ENCODE assay signal across 14 mouse cellular contexts in genomic region chr7:89769106-89769896, GRCm38 (mm10).
DNase-seq lines count a peak whose midpoint lies in the region; ATAC-seq and TF ChIP-seq lines count a peak whose summit lies in the region.
"Had no signal": no experiment of that assay in that cellular context is flagged by ENCODE, and none has a peak within 500 bp of the region (broad histone marks: within the 10 kb centered on the region; RNA-seq: fewer than 3 reads in every experiment).

No protein-coding gene starts in this region.

- H3K4me1 ChIP-seq in lung, adult 2 months (ENCODE audit: control insufficient read depth, insufficient read depth, low read length), result peaks cover 18% of the 10 kb centered on the region
- H3K4me1 ChIP-seq in embryonic facial prominence, embryonic 14.5 days (ENCODE audit: control insufficient read depth, insufficient read depth, low read length), result peaks cover 30% of the 10 kb centered on the region
- H3K4me1 ChIP-seq in olfactory bulb, adult 2 months (ENCODE audit: control insufficient read depth, insufficient read depth, low read length), result peaks cover 5% of the 10 kb centered on the region; the same call in 1 of the 2 replicates

- TF ChIP-seq POLR2A in lung, adult 2 months (IDR thresholded peaks at IDR 0.05; ENCODE audit: borderline replicate concordance, extremely low read depth, low read depth, low read length), result no peak
- no peak for TF ChIP-seq POLR2A in olfactory bulb, adult 2 months (IDR thresholded peaks at IDR 0.05; ENCODE audit: insufficient read depth, low read depth, low read length)

- peak; percentile 3 for DNase-seq in kidney, adult 18-20 months
- no peak for DNase-seq in kidney, adult 11 months
- peak; percentile 35 for DNase-seq in lung, postnatal 36 days
- DNase-seq in lung, adult 2 months, result no peak
- peak; percentile 20 for DNase-seq in embryonic facial prominence, embryonic 14.5 days (ENCODE audit: low spot score)
- DNase-seq in thymus, adult 18-20 months, result no peak
- no peak for DNase-seq in left cerebral cortex, adult 18-20 months (ENCODE audit: low spot score in 2 of 2)
- DNase-seq: heart, postnatal 14 days; thymus, postnatal 36 days had no signal

- H3K9ac ChIP-seq in embryonic facial prominence, embryonic 14.5 days (ENCODE audit: low read depth, low read length), result no peak overlapping the region
- H3K9ac ChIP-seq: stomach, embryonic 15.5 days had no signal

- H3K36me3 ChIP-seq in embryonic facial prominence, embryonic 14.5 days (ENCODE audit: control insufficient read depth, insufficient read depth, low read length), result no peaks in the 10 kb centered on the region
- H3K36me3 ChIP-seq: stomach, embryonic 15.5 days had no signal

- H3K27me3 ChIP-seq in embryonic facial prominence, embryonic 14.5 days (replicated peaks; ENCODE audit: control insufficient read depth, insufficient read depth, low read length), result no peaks in the 10 kb centered on the region
- H3K27me3 ChIP-seq: Patski; stomach, embryonic 15.5 days had no signal

- ATAC-seq in embryonic facial prominence, embryonic 14.5 days (ENCODE audit: low read depth), result no peak
- ATAC-seq: Patski had no signal

- no peak for TF ChIP-seq CTCF in lung, adult 2 months (IDR thresholded peaks at IDR 0.05; ENCODE audit: insufficient read depth, low read length)
- TF ChIP-seq CTCF in olfactory bulb, adult 2 months (IDR thresholded peaks at IDR 0.05; ENCODE audit: insufficient read depth, low read depth, low read length), result no peak

- H3K4me3 ChIP-seq in lung, adult 2 months (replicated peaks; ENCODE audit: extremely low read depth, low read depth, low read length), result no peak overlapping the region
- no peak overlapping the region for H3K4me3 ChIP-seq in embryonic facial prominence, embryonic 14.5 days (ENCODE audit: low read depth, low read length)
- no peak overlapping the region for H3K4me3 ChIP-seq in olfactory bulb, adult 2 months (ENCODE audit: insufficient read depth, low read depth, low read length)
- H3K4me3 ChIP-seq: left cerebral cortex, adult 2 months; stomach, embryonic 15.5 days had no signal

- no peaks in the 10 kb centered on the region for H3K9me3 ChIP-seq in embryonic facial prominence, embryonic 14.5 days (ENCODE audit: control insufficient read depth, low read length)
- H3K9me3 ChIP-seq: stomach, embryonic 15.5 days had no signal

- 26% methylated on average over 9 of the region's 9 CpGs for WGBS in lung, adult 2 months
- 33% methylated on average over 9 of the region's 9 CpGs for WGBS in embryonic facial prominence, embryonic 14.5 days
- WGBS in olfactory bulb, adult 2 months, result 50% methylated on average over 9 of the region's 9 CpGs

- no peak overlapping the region for H3K4me2 ChIP-seq in embryonic facial prominence, embryonic 14.5 days (ENCODE audit: low read depth, low read length)
- H3K4me2 ChIP-seq: liver, embryonic 11.5 days; stomach, embryonic 15.5 days had no signal

- peak overlapping the region; percentile 68 for H3K27ac ChIP-seq in embryonic facial prominence, embryonic 14.5 days (replicated peaks; ENCODE audit: low read depth, low read length)
- H3K27ac ChIP-seq in olfactory bulb, adult 2 months (ENCODE audit: insufficient read depth, low read depth, low read length), result peak overlapping the region; percentile 0; the same call in 1 of the 2 replicates

Comparison
In these comparisons a context has a peak if more than half of its experiments do, and no peak if none do; other contexts are left out.
1. DNase-seq: peak in kidney, adult 18-20 months (single experiment), lung, postnatal 36 days (single experiment) and embryonic facial prominence, embryonic 14.5 days (single experiment); none in kidney, adult 11 months (single experiment), lung, adult 2 months (single experiment), thymus, adult 18-20 months (0 of 2) and left cerebral cortex, adult 18-20 months (0 of 2).